Mouse (Mus musculus) inflammation-experienced regulatory T-cells, adult 6 months (primary cell): Measurements from ENCODE around the gene Orc5. TPM values are rescaled to one million over a fixed set of nuclear protein-coding genes. Genes with fewer than 3 reads are reported as not detected.
"Not testable (repeated sequence)": the region's sequence is repeated elsewhere in the genome, so short reads cannot be mapped to it uniquely, and the experiment has no call there.

Experiments
- ATAC-seq: one replicate; pipeline ENCODE4 v1.8.0; 2017
- polyA plus RNA-seq, 3 experiments: library from polyadenylated mRNA; unstranded; fragments of 100-300 nt; shearing (Covaris generic); gene quantifications; one replicate each; pipeline ENCODE4 v1.2.1; 2017

Orc5 gene
- polyA plus RNA-seq, 3 experiments from 2014 or later, result 46.4 to 53.6 (median 52.9) TPM

GRCm38 (mm10) chr5:22532571-22532970, 17.7 kb downstream of the Orc5 start:
- ATAC-seq, result no peak

GRCm38 (mm10) chr5:22522612-22523011, 27.6 kb downstream of the Orc5 start:
- ATAC-seq, result no peak

- no peak for ATAC-seq
These were observed 30.5 kb downstream of the Orc5 start for GRCm38 (mm10) chr5:22519708-22520107.

- ATAC-seq, result not testable (repeated sequence)
These were observed 34.5 kb downstream of the Orc5 start for GRCm38 (mm10) chr5:22515745-22516144.

- not testable (repeated sequence) for ATAC-seq
These were observed 36.0 kb downstream of the Orc5 start for GRCm38 (mm10) chr5:22514231-22514630.

GRCm38 (mm10) chr5:22512579-22512978, 37.6 kb downstream of the Orc5 start:
- not testable (repeated sequence) for ATAC-seq

GRCm38 (mm10) chr5:22511824-22512223, 38.4 kb downstream of the Orc5 start:
- ATAC-seq, result no peak

- ATAC-seq, result no peak
These were observed 41.7 kb downstream of the Orc5 start for GRCm38 (mm10) chr5:22508560-22508959.

- ATAC-seq, result no peak
These were observed 50.8 kb downstream of the Orc5 start for GRCm38 (mm10) chr5:22499437-22499836.

- ATAC-seq, result no peak
These were observed 59.1 kb downstream of the Orc5 start for GRCm38 (mm10) chr5:22491088-22491487.

- ATAC-seq, result no peak
These were observed 61.1 kb downstream of the Orc5 start for GRCm38 (mm10) chr5:22489091-22489490.

GRCm38 (mm10) chr5:22486601-22487206, 63.5 kb downstream of the Orc5 start:
- no peak for ATAC-seq

GRCm38 (mm10) chr5:22485764-22486163, 64.5 kb downstream of the Orc5 start:
- no peak for ATAC-seq

- no peak for ATAC-seq
These were observed 67.7 kb downstream of the Orc5 start for GRCm38 (mm10) chr5:22482567-22482966.

- not testable (repeated sequence) for ATAC-seq
These were observed 77.8 kb downstream of the Orc5 start for GRCm38 (mm10) chr5:22472445-22472844.

GRCm38 (mm10) chr5:22471243-22471642, 79.0 kb downstream of the Orc5 start:
- no peak for ATAC-seq

- ATAC-seq, result no peak
These were observed 97.2 kb downstream of the Orc5 start for GRCm38 (mm10) chr5:22452871-22453661.

- no peak for ATAC-seq
These were observed 97.8 kb downstream of the Orc5 start for GRCm38 (mm10) chr5:22452452-22452851.

GRCm38 (mm10) chr5:22451764-22452163, 98.5 kb downstream of the Orc5 start:
- ATAC-seq, result no peak

- ATAC-seq, result no peak
These were observed 100.7 kb downstream of the Orc5 start for GRCm38 (mm10) chr5:22449492-22449891.
